Mouse (Mus musculus): ENCODE results near the gene Pde6g.
A peak's percentile ranks its signal among the peaks of the same experiment; 100 is the strongest.

DNA sequence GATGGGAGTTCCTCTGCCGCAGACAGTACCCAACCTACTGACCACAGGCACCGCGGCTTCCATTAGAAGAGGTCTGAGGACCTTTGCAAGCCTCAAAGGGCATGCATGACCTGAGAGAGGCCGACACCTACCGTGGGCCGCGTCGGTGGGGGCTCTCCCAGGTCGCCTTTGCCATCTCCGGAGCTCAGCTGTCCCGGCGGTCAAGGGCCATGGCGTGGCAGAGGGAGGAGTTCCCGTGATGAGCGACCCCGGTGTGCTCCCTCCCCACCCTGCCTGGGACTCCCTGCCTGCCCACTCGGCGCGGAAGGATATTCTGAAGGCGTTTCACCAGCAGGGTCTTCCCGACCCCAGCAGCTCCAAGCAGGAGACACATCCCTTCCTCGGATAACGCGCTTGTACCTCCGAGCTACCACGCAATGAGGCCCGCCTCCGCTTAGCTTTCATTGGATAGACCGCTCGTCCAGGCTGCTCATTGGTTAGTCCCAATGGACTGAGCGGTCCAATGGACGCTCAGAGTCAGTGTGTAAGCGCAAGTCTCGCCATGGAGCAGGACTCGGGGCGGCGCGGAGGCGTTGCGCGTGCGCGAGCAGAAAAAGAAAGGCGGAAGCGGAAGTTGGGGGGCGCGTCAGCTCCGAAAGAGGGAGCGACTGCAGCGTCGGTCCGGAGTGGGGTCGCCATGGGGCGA is 13.9 kb upstream of the Pde6g start, which contains the start of gene Arl16:
- TF ChIP-seq CTCF (IDR thresholded peaks at IDR 0.05; ENCODE audit: extremely low read depth, insufficient read depth, insufficient read length, insufficient replicate concordance): no peak
- peak; percentile 91 for TF ChIP-seq POLR2A (IDR thresholded peaks at IDR 0.05; ENCODE audit: low read depth, low read length)

Data from spleen, adult 2 months (tissue).